Mouse (Mus musculus) cerebellum, adult 9-11 months (tissue): ENCODE measurements around the gene Cyp2j7.
"Not testable (repeated sequence)": the region's sequence is repeated elsewhere in the genome, so short reads cannot be mapped to it uniquely, and the experiment has no call there.

Experiments used
- DNase-seq: peaks from one replicate; pipeline ENCODE4 v3.0.0; 2022

Cyp2j7 gene

GRCm38 (mm10) chr4:96236559-96236958 lies at the start of gene Cyp2j7:
TSS of gene Cyp2j7 (minus strand) at chr4:96236659.
- DNase-seq = no peak

GRCm38 (mm10) chr4:96276896-96277295 lies 40.4 kb upstream of the Cyp2j7 start:
- DNase-seq = not testable (repeated sequence)

- DNase-seq = no peak
Measured at GRCm38 (mm10) chr4:96273907-96274306, 37.4 kb upstream of the Cyp2j7 start.

GRCm38 (mm10) chr4:96196701-96197100 lies 39.8 kb downstream of the Cyp2j7 start:
- DNase-seq = no peak

- not testable (repeated sequence) for DNase-seq
Measured at GRCm38 (mm10) chr4:96189321-96189720, 47.1 kb downstream of the Cyp2j7 start.

GRCm38 (mm10) chr4:96188671-96189070 lies 47.8 kb downstream of the Cyp2j7 start:
- not testable (repeated sequence) for DNase-seq

GRCm38 (mm10) chr4:96188146-96188545 lies 48.3 kb downstream of the Cyp2j7 start:
- not testable (repeated sequence) for DNase-seq

- DNase-seq = not testable (repeated sequence)
Measured at GRCm38 (mm10) chr4:96184716-96185115, 51.7 kb downstream of the Cyp2j7 start.

- DNase-seq = no peak
Measured at GRCm38 (mm10) chr4:96162839-96163238, 73.6 kb downstream of the Cyp2j7 start.

GRCm38 (mm10) chr4:96161575-96161974 lies 74.9 kb downstream of the Cyp2j7 start:
- no peak for DNase-seq
